Mouse (Mus musculus): ENCODE results near the gene Gabarap.

Gene Gabarap

GRCm38 (mm10) chr11:69970222-69970621, 20.7 kb upstream of the Gabarap start:
- no peak for DNase-seq (ENCODE audit: low spot score)

- no peak for DNase-seq (ENCODE audit: low spot score)
Observed at GRCm38 (mm10) chr11:69970775-69971174, 20.2 kb upstream of the Gabarap start.

GRCm38 (mm10) chr11:69974907-69975306, 16.0 kb upstream of the Gabarap start:
- no peak for DNase-seq (ENCODE audit: low spot score)

- DNase-seq (ENCODE audit: low spot score) = no peak
Observed at GRCm38 (mm10) chr11:69976271-69976670, 14.7 kb upstream of the Gabarap start.

- DNase-seq (ENCODE audit: low spot score) = no peak
Observed at GRCm38 (mm10) chr11:69979827-69980195, 11.1 kb upstream of the Gabarap start.

GRCm38 (mm10) chr11:69980196-69981140, 10.5 kb upstream of the Gabarap start:
- DNase-seq (ENCODE audit: low spot score) = peak; percentile 99

GRCm38 (mm10) chr11:69981141-69981762, 9.7 kb upstream of the Gabarap start, which contains the start of gene Ctdnep1:
TSS of gene Ctdnep1 (plus strand) at chr11:69981156.
- DNase-seq (ENCODE audit: low spot score) = no peak

- DNase-seq (ENCODE audit: low spot score) = no peak
Observed at GRCm38 (mm10) chr11:69982225-69982624, 8.7 kb upstream of the Gabarap start, which contains the start of gene Elp5. TSS of gene Elp5 (minus strand) at chr11:69982517.

GRCm38 (mm10) chr11:69982877-69983276, 8.1 kb upstream of the Gabarap start:
- DNase-seq (ENCODE audit: low spot score) = no peak

- no peak for DNase-seq (ENCODE audit: low spot score)
Observed at GRCm38 (mm10) chr11:69983377-69983776, 7.6 kb upstream of the Gabarap start.

- peak; percentile 2 for DNase-seq (ENCODE audit: low spot score)
Observed at GRCm38 (mm10) chr11:69984431-69984830, 6.5 kb upstream of the Gabarap start.

- DNase-seq (ENCODE audit: low spot score) = no peak
Observed at GRCm38 (mm10) chr11:69989949-69990348, 994 bp upstream of the Gabarap start.

GRCm38 (mm10) chr11:69991711-69992110, 768 bp downstream of the Gabarap start:
- no peak for DNase-seq (ENCODE audit: low spot score)

- DNase-seq (ENCODE audit: low spot score) = no peak
Observed at GRCm38 (mm10) chr11:69992396-69992795, 1.5 kb downstream of the Gabarap start.

GRCm38 (mm10) chr11:69992932-69993331, 2.0 kb downstream of the Gabarap start:
- DNase-seq (ENCODE audit: low spot score) = no peak

- DNase-seq (ENCODE audit: low spot score) = no peak
Observed at GRCm38 (mm10) chr11:69994401-69995090, 3.6 kb downstream of the Gabarap start.

- DNase-seq (ENCODE audit: low spot score) = peak; percentile 97
Observed at GRCm38 (mm10) chr11:69995391-69995960, 4.5 kb downstream of the Gabarap start, which contains the start of gene Phf23. TSS of gene Phf23 (plus strand) at chr11:69995777.

- no peak for DNase-seq (ENCODE audit: low spot score)
Observed at GRCm38 (mm10) chr11:69996161-69997061, 5.5 kb downstream of the Gabarap start.

GRCm38 (mm10) chr11:69997070-69997509, 6.1 kb downstream of the Gabarap start:
- DNase-seq (ENCODE audit: low spot score) = peak; percentile 78

GRCm38 (mm10) chr11:69998567-69999491, 7.9 kb downstream of the Gabarap start:
- DNase-seq (ENCODE audit: low spot score) = no peak
